Mouse (Mus musculus) heart, postnatal 0 days (tissue): Measurements from ENCODE around the gene Setd3.

Source experiments
- CTCF ChIP-seq: IDR thresholded peaks from 2 replicates; pipeline ENCODE4 v1.5.1; 2016; ENCODE audit warnings: antibody characterized with exemption, control low read depth, low read depth
- EP300 ChIP-seq: IDR thresholded peaks from 2 replicates; pipeline ENCODE4 v1.6.1; 2016; ENCODE audit warnings: antibody characterized with exemption, low read depth

DNA sequence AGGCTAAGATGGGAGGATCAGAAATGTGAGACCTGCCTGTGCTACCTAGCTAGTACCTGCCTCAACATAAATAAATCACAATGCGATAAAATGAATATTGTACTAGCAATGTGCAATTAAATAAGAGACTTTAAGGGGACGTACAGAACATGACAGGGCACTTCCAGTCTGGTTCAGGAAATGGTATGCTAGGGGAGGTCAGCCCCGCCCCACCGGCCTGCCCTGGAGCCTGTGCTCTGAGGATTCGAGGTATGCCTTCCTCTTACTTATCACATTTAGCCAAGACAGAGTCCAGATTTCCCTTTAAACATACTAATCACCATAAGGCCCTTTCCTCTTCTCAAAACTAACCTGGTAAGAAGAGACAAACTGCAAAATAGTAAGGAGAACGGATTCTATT lies 58.7 kb downstream of the Setd3 start:
- TF ChIP-seq EP300 (no peak), CTCF (no peak)
